ENCODE assay signal across 24 mouse cellular contexts in genomic region chr8:60962763-60963162, GRCm38 (mm10). TPM values are rescaled to one million over a fixed set of nuclear protein-coding genes. Genes with fewer than 3 reads are reported as not detected.
DNase-seq lines count a peak whose midpoint lies in the region; ATAC-seq and TF ChIP-seq lines count a peak whose summit lies in the region.
"Had no signal": no experiment of that assay in that cellular context is flagged by ENCODE, and none has a peak within 500 bp of the region (broad histone marks: within the 10 kb centered on the region; RNA-seq: fewer than 3 reads in every experiment).

No protein-coding gene starts in this region.

- peak; percentile 94 for ATAC-seq in granulocyte monocyte progenitor cell, adult 5-6 weeks (replicated peaks; ENCODE audit: poor library complexity, severe bottlenecking)
- ATAC-seq: CD4-positive, CD25-positive, alpha-beta regulatory T cell, adult 4 months; forebrain, embryonic 14.5 days; forebrain, embryonic 16.5 days had no signal

- 84% methylated on average over 3 of the region's 3 CpGs for WGBS in heart, adult 2 months

- H3K4me3 ChIP-seq in heart, adult 2 months = no peak overlapping the region
- no peak overlapping the region for H3K4me3 ChIP-seq in bone marrow macrophage, adult 2 months (ENCODE audit: insufficient read depth, low read length)
- H3K4me3 ChIP-seq: embryonic facial prominence, embryonic 13.5 days; embryonic facial prominence, embryonic 15.5 days; erythroblast, embryonic 14.5 days; forebrain, embryonic 10.5 days; forebrain, embryonic 12.5 days had no signal

- DNase-seq in heart, adult 2 months = no peak
- DNase-seq in heart, postnatal 25 days (ENCODE audit: low spot score) = no peak
- DNase-seq in left cerebral cortex, postnatal 14 days (ENCODE audit: low spot score in 2 of 2) = no peak
- no peak for DNase-seq in cerebellum, postnatal 25 days
- DNase-seq in B cell, adult 2 months = no peak
- DNase-seq: adrenal gland, adult 2 months; adrenal gland, postnatal 10 days; adrenal gland, postnatal 25 days; cerebellum, adult 11-12 months; cerebellum, adult 2 months; cerebellum, adult 9-10 months; cerebellum, postnatal 10 days; embryo, embryonic 11 days had no signal

- intact Hi-C loops in heart, adult 2 months (cut with DNase I) = no loop called here
- intact Hi-C loops in heart, postnatal 25 days (cut with DNase I) = no loop called here
- intact Hi-C loops in left cerebral cortex, postnatal 14 days (cut with DNase I) = no loop called here

- no peak for TF ChIP-seq EP300 in heart, adult 2 months (IDR thresholded peaks at IDR 0.05; ENCODE audit: insufficient read depth, low read depth, low read length)

- TF ChIP-seq POLR2A in heart, adult 2 months (IDR thresholded peaks at IDR 0.05; ENCODE audit: insufficient read depth, low read depth, low read length) = no peak
- no peak for TF ChIP-seq POLR2A in bone marrow macrophage, adult 2 months (IDR thresholded peaks at IDR 0.05; ENCODE audit: borderline replicate concordance, low read depth, low read length)

- H3K79me2 ChIP-seq in heart, adult 2 months (replicated peaks; ENCODE audit: control insufficient read depth, insufficient read depth, low read length) = no peaks in the 10 kb centered on the region

- peak overlapping the region; percentile 72 for H3K27ac ChIP-seq in heart, adult 2 months
- peak overlapping the region; percentile 26; the same call in 1 of the 2 replicates for H3K27ac ChIP-seq in bone marrow macrophage, adult 2 months (ENCODE audit: insufficient read depth, low read depth, low read length)
- H3K27ac ChIP-seq: embryonic facial prominence, embryonic 13.5 days; embryonic facial prominence, embryonic 15.5 days; forebrain, embryonic 12.5 days had no signal

- no peaks in the 10 kb centered on the region for H3K27me3 ChIP-seq in heart, adult 2 months (ENCODE audit: control insufficient read depth, insufficient read depth, low read length)
- H3K27me3 ChIP-seq: CH12.LX; embryonic facial prominence, embryonic 13.5 days; embryonic facial prominence, embryonic 15.5 days; forebrain, embryonic 12.5 days had no signal

- TF ChIP-seq CTCF in heart, adult 2 months (IDR thresholded peaks at IDR 0.05) = no peak
- no peak for TF ChIP-seq CTCF in bone marrow macrophage, adult 2 months (IDR thresholded peaks at IDR 0.05; ENCODE audit: low read depth, low read length)

- H3K36me3 ChIP-seq in heart, adult 2 months (ENCODE audit: control insufficient read depth, insufficient read depth, low read length) = peaks cover 12% of the 10 kb centered on the region; the same call in 1 of the 2 replicates
- H3K36me3 ChIP-seq: embryonic facial prominence, embryonic 13.5 days; embryonic facial prominence, embryonic 15.5 days; forebrain, embryonic 10.5 days; forebrain, embryonic 12.5 days had no signal

- peaks cover 2% of the 10 kb centered on the region; the same call in 1 of the 2 replicates for H3K4me1 ChIP-seq in heart, adult 2 months (ENCODE audit: control insufficient read depth, insufficient read depth, low read length)
- peaks cover 28% of the 10 kb centered on the region for H3K4me1 ChIP-seq in bone marrow macrophage, adult 2 months (ENCODE audit: control insufficient read depth, insufficient read depth, low read length)
- H3K4me1 ChIP-seq: embryonic facial prominence, embryonic 13.5 days; embryonic facial prominence, embryonic 15.5 days had no signal

- no peak overlapping the region for H3K9ac ChIP-seq in heart, adult 2 months (ENCODE audit: low read depth, low read length)
- H3K9ac ChIP-seq: embryonic facial prominence, embryonic 13.5 days; embryonic facial prominence, embryonic 15.5 days; forebrain, embryonic 12.5 days had no signal

RNA-seq across cellular contexts. Expression of gene Clcn3, which starts 20.3 kb away (rescaled TPM):
- 10 to 100 TPM; 27.6 to 33.6 TPM for total RNA-seq in heart, adult 2 months (2021)
- polyA plus RNA-seq in heart, adult 2 months (2012; rRNA removed) = 10.1 and 21.7 TPM in 2 replicates
- 10 to 100 TPM; 33.0 to 34.0 TPM for total RNA-seq in heart, postnatal 25 days (2021)
- polyA plus RNA-seq in bone marrow macrophage, adult 2 months (2012; ENCODE audit: insufficient read depth, insufficient read length, missing spikeins) = 27.7 and 27.8 TPM in 2 replicates
- 14.8 and 19.5 TPM in 2 replicates for total RNA-seq in granulocyte monocyte progenitor cell, adult 5-6 weeks (2014; fragmentation: Nextera tagmentation)
- 26.7 and 28.8 TPM in 2 replicates for total RNA-seq in granulocyte monocyte progenitor cell, adult 5-6 weeks (2017)
- 100 to 1,000 TPM; 142 to 144 TPM for total RNA-seq in left cerebral cortex, postnatal 14 days (2021)

RNA-seq across cellular contexts. Expression of gene Nek1, which starts 30.2 kb away (rescaled TPM):
- 10 to 100 TPM in 1 of 2 experiments, 1 to 10 TPM in 1; 9.3 to 10.5 TPM for total RNA-seq in heart, adult 2 months (2021)
- 4.0 and 4.8 TPM in 2 replicates for polyA plus RNA-seq in heart, adult 2 months (2012; rRNA removed)
- total RNA-seq in heart, postnatal 25 days (2021) = 1 to 10 TPM; 7.8 to 9.0 TPM
- polyA plus RNA-seq in bone marrow macrophage, adult 2 months (2012; ENCODE audit: insufficient read depth, insufficient read length, missing spikeins) = 5.9 and 8.5 TPM in 2 replicates
- 15.3 and 18.1 TPM in 2 replicates for total RNA-seq in granulocyte monocyte progenitor cell, adult 5-6 weeks (2014; fragmentation: Nextera tagmentation)
- 19.3 and 19.6 TPM in 2 replicates for total RNA-seq in granulocyte monocyte progenitor cell, adult 5-6 weeks (2017)
- total RNA-seq in left cerebral cortex, postnatal 14 days (2021) = 10 to 100 TPM; 25.2 to 28.5 TPM

Comparison
In these comparisons a context has a peak if more than half of its experiments do, and no peak if none do; other contexts are left out.
1. RNA of gene Clcn3, which starts 20.3 kb away (total RNA-seq): 142 to 144 TPM in left cerebral cortex, postnatal 14 days; 33.0 to 34.0 TPM in heart, postnatal 25 days, 27.6 to 33.6 TPM in heart, adult 2 months and 14.8 to 28.8 TPM in granulocyte monocyte progenitor cell, adult 5-6 weeks; every median in the first group is over 4 times any median in the second.